ENCODE assay signal across 11 mouse cellular contexts in genomic region chr7:84449066-84449465, GRCm38 (mm10). TPM values are rescaled to one million over a fixed set of nuclear protein-coding genes. Genes with fewer than 3 reads are reported as not detected.
DNase-seq lines count a peak whose midpoint lies in the region; ATAC-seq and TF ChIP-seq lines count a peak whose summit lies in the region.
"Had no signal": no experiment of that assay in that cellular context is flagged by ENCODE, and none has a peak within 500 bp of the region (broad histone marks: within the 10 kb centered on the region; RNA-seq: fewer than 3 reads in every experiment).

No protein-coding gene starts in this region.

- no peaks in the 10 kb centered on the region for H3K27me3 ChIP-seq in heart, postnatal 0 days (ENCODE audit: control insufficient read depth, insufficient read depth, low read length)
- H3K27me3 ChIP-seq in heart, embryonic 10.5 days (ENCODE audit: insufficient read depth, poor library complexity, severe bottlenecking): no peaks in the 10 kb centered on the region
- no peaks in the 10 kb centered on the region for H3K27me3 ChIP-seq in forebrain, embryonic 14.5 days (replicated peaks; ENCODE audit: control insufficient read depth, insufficient read depth, low read length)
- H3K27me3 ChIP-seq: neural tube, embryonic 13.5 days had no signal

- no peak for TF ChIP-seq EP300 in heart, postnatal 0 days (IDR thresholded peaks at IDR 0.05; ENCODE audit: low read depth)

- 43% methylated on average over 2 of the region's 2 CpGs for WGBS in heart, postnatal 0 days
- WGBS in heart, embryonic 10.5 days: 65% methylated on average over 2 of the region's 2 CpGs
- 31% methylated on average over 2 of the region's 2 CpGs for WGBS in forebrain, embryonic 14.5 days

- H3K9ac ChIP-seq in heart, postnatal 0 days (replicated peaks; ENCODE audit: low read depth, low read length): no peak overlapping the region
- H3K9ac ChIP-seq in forebrain, embryonic 14.5 days (ENCODE audit: low read length): no peak overlapping the region
- H3K9ac ChIP-seq: neural tube, embryonic 13.5 days had no signal

- no peak overlapping the region for H3K4me2 ChIP-seq in heart, postnatal 0 days (ENCODE audit: low read depth, low read length)
- no peak overlapping the region for H3K4me2 ChIP-seq in forebrain, embryonic 14.5 days (ENCODE audit: low read length)
- H3K4me2 ChIP-seq: neural tube, embryonic 13.5 days had no signal

- no peak overlapping the region for H3K4me3 ChIP-seq in heart, postnatal 0 days (ENCODE audit: low read depth, low read length)
- no peak overlapping the region for H3K4me3 ChIP-seq in heart, embryonic 10.5 days
- H3K4me3 ChIP-seq in forebrain, embryonic 14.5 days (ENCODE audit: low read depth, low read length): no peak overlapping the region
- H3K4me3 ChIP-seq: neural tube, embryonic 13.5 days had no signal

- no peaks in the 10 kb centered on the region for H3K36me3 ChIP-seq in heart, postnatal 0 days (replicated peaks; ENCODE audit: control insufficient read depth, insufficient read depth, low read length)
- no peaks in the 10 kb centered on the region for H3K36me3 ChIP-seq in heart, embryonic 10.5 days
- no peaks in the 10 kb centered on the region for H3K36me3 ChIP-seq in forebrain, embryonic 14.5 days (ENCODE audit: control insufficient read depth, insufficient read depth, low read length)
- H3K36me3 ChIP-seq: neural tube, embryonic 13.5 days had no signal

- no peak for TF ChIP-seq CTCF in heart, postnatal 0 days (IDR thresholded peaks at IDR 0.05; ENCODE audit: low read depth)

- no peaks in the 10 kb centered on the region for H3K9me3 ChIP-seq in heart, postnatal 0 days (replicated peaks; ENCODE audit: control insufficient read depth, low read length)
- no peaks in the 10 kb centered on the region for H3K9me3 ChIP-seq in heart, embryonic 10.5 days
- H3K9me3 ChIP-seq in forebrain, embryonic 14.5 days (replicated peaks; ENCODE audit: control insufficient read depth, low read length): no peaks in the 10 kb centered on the region
- H3K9me3 ChIP-seq: neural tube, embryonic 13.5 days had no signal

- no peak overlapping the region for H3K27ac ChIP-seq in heart, postnatal 0 days (ENCODE audit: low read depth)
- H3K27ac ChIP-seq in heart, embryonic 10.5 days: no peak overlapping the region
- no peak overlapping the region for H3K27ac ChIP-seq in forebrain, embryonic 14.5 days (ENCODE audit: low read depth, low read length)
- H3K27ac ChIP-seq: neural tube, embryonic 13.5 days had no signal

- H3K4me1 ChIP-seq in heart, postnatal 0 days (ENCODE audit: control insufficient read depth, insufficient read depth): no peaks in the 10 kb centered on the region
- H3K4me1 ChIP-seq in heart, embryonic 10.5 days: no peaks in the 10 kb centered on the region; the same call in 1 of the 2 replicates
- H3K4me1 ChIP-seq in forebrain, embryonic 14.5 days (ENCODE audit: control insufficient read depth, insufficient read depth, low read length): no peaks in the 10 kb centered on the region
- H3K4me1 ChIP-seq: neural tube, embryonic 13.5 days had no signal

- no peak for DNase-seq in heart, postnatal 0 days (ENCODE audit: low spot score)
- DNase-seq in heart, embryonic 10.5 days (ENCODE audit: low spot score): no peak
- DNase-seq in forebrain, embryonic 14.5 days (ENCODE audit: low spot score): peak; percentile 70
- DNase-seq in layer of hippocampus, postnatal 36 days: peak; percentile 65 to 78
- peak; percentile 5 for DNase-seq in retina, embryonic 14.5 days (ENCODE audit: low spot score)
- no peak for DNase-seq in natural killer cell, adult 2 months (ENCODE audit: low spot score in 2 of 2)
- DNase-seq in gastrocnemius, adult 18-20 months (ENCODE audit: low spot score): no peak
- DNase-seq in lung, adult 18-20 months: no peak
- DNase-seq: liver had no signal

- ATAC-seq in heart, postnatal 0 days (ENCODE audit: insufficient read depth, low read depth): peak; percentile 39; the same call in 1 of the 2 replicates
- ATAC-seq in forebrain, embryonic 14.5 days: peak; percentile 76
- ATAC-seq: CD4-positive, CD25-positive, alpha-beta regulatory T cell, adult 4 months had no signal

RNA-seq across cellular contexts. Expression of gene Arnt2, which starts 39.1 kb away (rescaled TPM):
- 1.9 and 2.1 TPM in 2 replicates for total RNA-seq in heart, postnatal 0 days (2014; rRNA removed; ENCODE audit: low replicate concordance)
- polyA plus RNA-seq in heart, postnatal 0 days (2015; fragmentation: Nextera tagmentation; extraction: Ambion mirVana): 0.31 and 0.75 TPM in 2 replicates
- 2.7 and 4.7 TPM in 2 replicates for polyA plus RNA-seq in heart, embryonic 10.5 days (2016; fragmentation: Nextera tagmentation; extraction: Ambion mirVana)
- polyA plus RNA-seq in forebrain, embryonic 14.5 days (2014; fragmentation: Nextera tagmentation; extraction: Ambion mirVana): 51.4 and 59.3 TPM in 2 replicates
- total RNA-seq in layer of hippocampus, postnatal 36 days (2021): 100 to 1,000 TPM; 132 to 153 TPM
- total RNA-seq in gastrocnemius, adult 18-20 months (2021): 1 to 10 TPM in 1 of 2 experiments, under 1 TPM in 1; 0.48 to 1.2 TPM

Comparison
In these comparisons a context has a peak if more than half of its experiments do, and no peak if none do; other contexts are left out.
1. DNase-seq: peak in forebrain, embryonic 14.5 days (single experiment), layer of hippocampus, postnatal 36 days (2 of 2) and retina, embryonic 14.5 days (single experiment); none in heart, postnatal 0 days (single experiment), heart, embryonic 10.5 days (single experiment), natural killer cell, adult 2 months (0 of 2), gastrocnemius, adult 18-20 months (single experiment) and lung, adult 18-20 months (0 of 2).
2. RNA of gene Arnt2, which starts 39.1 kb away (total RNA-seq): 132 to 153 TPM in layer of hippocampus, postnatal 36 days; 1.9 to 2.1 TPM in heart, postnatal 0 days and 0.48 to 1.2 TPM in gastrocnemius, adult 18-20 months; every median in the first group is over 10 times any median in the second.